Mouse (Mus musculus) intestine, embryonic 15.5 days (tissue): ENCODE measurements around the gene Tmprss12. TPM values are rescaled to one million over a fixed set of nuclear protein-coding genes. Genes with fewer than 3 reads are reported as not detected.
"Not testable (repeated sequence)": the region's sequence is repeated elsewhere in the genome, so short reads cannot be mapped to it uniquely, and the experiment has no call there.

Experiments used
- ATAC-seq: fragments of 200-750 bp; cut with Nextera tagmentation; 2 replicates; pipeline ENCODE4 v1.8.0; 2017; ENCODE audit warnings: moderate TSS enrichment, moderate library complexity
- H3K27ac ChIP-seq: fragments of 300-500 bp; sonication (generic); 2 replicates; pipeline ENCODE4 v1.5.1; 2015; ENCODE audit warnings: mild to moderate bottlenecking, inconsistent platforms
- H3K27me3 ChIP-seq: fragments of 300-500 bp; sonication (generic); replicated peaks from 2 replicates; pipeline ENCODE4 v1.6.1; 2015; ENCODE audit warnings: inconsistent platforms
- H3K36me3 ChIP-seq: fragments of 300-500 bp; sonication (generic); 2 replicates; pipeline ENCODE4 v1.6.1; 2015; ENCODE audit warnings: inconsistent platforms
- H3K4me1 ChIP-seq: fragments of 300-500 bp; sonication (generic); replicated peaks from 2 replicates; pipeline ENCODE4 v1.6.1; 2015; ENCODE audit warnings: inconsistent platforms
- H3K4me2 ChIP-seq: fragments of 300-500 bp; sonication (generic); replicated peaks from 2 replicates; pipeline ENCODE4 v1.6.1; 2015; ENCODE audit warnings: mild to moderate bottlenecking, inconsistent platforms
- H3K4me3 ChIP-seq: fragments of 300-500 bp; sonication (generic); replicated peaks from 2 replicates; pipeline ENCODE4 v1.5.1; 2015; ENCODE audit warnings: inconsistent platforms
- H3K9ac ChIP-seq: fragments of 300-500 bp; sonication (generic); 2 replicates; pipeline ENCODE4 v1.6.1; 2015; ENCODE audit warnings: inconsistent platforms
- H3K9me3 ChIP-seq: fragments of 300-500 bp; sonication (generic); 2 replicates; pipeline ENCODE4 v1.6.1; 2016; ENCODE audit warnings: inconsistent platforms
- WGBS: fragments of 180-500 bp; shearing (Covaris S2); methylation state at CpG from one replicate; pipeline ENCODE4 v1.1.7; 2015; 5-methylcytosine and 5-hydroxymethylcytosine counted together
- polyA plus RNA-seq: library from polyadenylated mRNA; unstranded; fragments of >200 nt; fragmentation: Nextera tagmentation; extraction: Ambion mirVana; gene quantifications from 2 replicates; pipeline ENCODE4 v1.2.1, GENCODE M21; 2015

The Tmprss12 gene
- polyA plus RNA-seq, 1 experiment from 2014 or later, result not detected

GRCm38 (mm10) chr15:100288980-100289379 is 8.3 kb downstream of the Tmprss12 start:
- no peak overlapping the region for H3K27ac ChIP-seq

GRCm38 (mm10) chr15:100290858-100291257 is 10.2 kb downstream of the Tmprss12 start:
- Histone ChIP-seq H3K9me3 (no peaks in the 10 kb centered on the region), H3K9ac (no peak overlapping the region), H3K27ac (no peak overlapping the region), H3K36me3 (no peaks in the 10 kb centered on the region), H3K4me1 (no peaks in the 10 kb centered on the region), H3K4me2 (no peak overlapping the region), H3K27me3 (no peaks in the 10 kb centered on the region), H3K4me3 (no peak overlapping the region)
- WGBS, result 73% methylated on average over 5 of the region's 5 CpGs
- ATAC-seq, result no peak

More at GRCm38 (mm10) chr15:100288980-100289379, 8.3 kb downstream of the Tmprss12 start:
- ATAC-seq, result no peak
- H3K4me3 ChIP-seq, result no peak overlapping the region
- no peaks in the 10 kb centered on the region for H3K27me3 ChIP-seq
- no peak overlapping the region for H3K9ac ChIP-seq
- H3K4me1 ChIP-seq, result no peaks in the 10 kb centered on the region
- no peaks in the 10 kb centered on the region for H3K9me3 ChIP-seq
- H3K4me2 ChIP-seq, result no peak overlapping the region
- WGBS, result 79% methylated on average over 6 of the region's 6 CpGs
- no peaks in the 10 kb centered on the region for H3K36me3 ChIP-seq

GRCm38 (mm10) chr15:100292326-100292725 is 11.7 kb downstream of the Tmprss12 start:
- Histone ChIP-seq H3K27ac (no peak overlapping the region), H3K4me2 (no peak overlapping the region), H3K4me3 (no peak overlapping the region), H3K4me1 (no peaks in the 10 kb centered on the region), H3K9me3 (no peaks in the 10 kb centered on the region), H3K36me3 (no peaks in the 10 kb centered on the region), H3K9ac (no peak overlapping the region), H3K27me3 (no peaks in the 10 kb centered on the region)
- no peak for ATAC-seq
- 47% methylated on average over 7 of the region's 7 CpGs for WGBS

- H3K27ac ChIP-seq, result no peak overlapping the region
- WGBS, result 88% methylated on average over 5 of the region's 5 CpGs
- no peak overlapping the region for H3K4me2 ChIP-seq
- H3K4me3 ChIP-seq, result no peak overlapping the region
- ATAC-seq, result no peak
- H3K36me3 ChIP-seq, result no peaks in the 10 kb centered on the region
- no peaks in the 10 kb centered on the region for H3K27me3 ChIP-seq
- H3K4me1 ChIP-seq, result no peaks in the 10 kb centered on the region
- no peak overlapping the region for H3K9ac ChIP-seq
- H3K9me3 ChIP-seq, result no peaks in the 10 kb centered on the region
Observed at GRCm38 (mm10) chr15:100297856-100298255, 17.2 kb downstream of the Tmprss12 start.

GRCm38 (mm10) chr15:100300499-100300898 is 19.9 kb downstream of the Tmprss12 start:
- WGBS, result 74% methylated on average over 6 of the region's 6 CpGs
- no peak overlapping the region for H3K27ac ChIP-seq
- no peaks in the 10 kb centered on the region for H3K36me3 ChIP-seq
- no peak overlapping the region for H3K4me3 ChIP-seq
- H3K9ac ChIP-seq, result no peak overlapping the region
- H3K4me1 ChIP-seq, result 0 out of 2 replicates have a peak, but pooled peaks cover 2% of the 10 kb centered on the region
- H3K27me3 ChIP-seq, result no peaks in the 10 kb centered on the region
- ATAC-seq, result no peak
- no peaks in the 10 kb centered on the region for H3K9me3 ChIP-seq
- no peak overlapping the region for H3K4me2 ChIP-seq

GRCm38 (mm10) chr15:100301556-100301955 is 20.9 kb downstream of the Tmprss12 start:
- ATAC-seq, result no peak
- 86% methylated on average over 15 of the region's 15 CpGs for WGBS
- Histone ChIP-seq H3K4me1 (0 out of 2 replicates have a peak, but pooled peaks cover 2% of the 10 kb centered on the region), H3K4me3 (no peak overlapping the region), H3K27me3 (no peaks in the 10 kb centered on the region), H3K27ac (no peak overlapping the region), H3K9ac (no peak overlapping the region), H3K36me3 (no peaks in the 10 kb centered on the region), H3K4me2 (no peak overlapping the region), H3K9me3 (no peaks in the 10 kb centered on the region)

- H3K4me3 ChIP-seq, result 0 out of 2 replicates have a peak overlapping the region, but pooled peaks have one; percentile 49
- ATAC-seq, result no peak
- H3K27me3 ChIP-seq, result no peaks in the 10 kb centered on the region
- H3K27ac ChIP-seq, result 0 out of 2 replicates have a peak overlapping the region, but pooled peaks have one; percentile 92
- WGBS, result 51% methylated on average over 8 of the region's 8 CpGs
- no peaks in the 10 kb centered on the region for H3K9me3 ChIP-seq
- H3K9ac ChIP-seq, result no peak overlapping the region
- H3K4me2 ChIP-seq, result peak overlapping the region; percentile 84
- 0 out of 2 replicates have a peak, but pooled peaks cover 2% of the 10 kb centered on the region for H3K4me1 ChIP-seq
- H3K36me3 ChIP-seq, result no peaks in the 10 kb centered on the region
Observed at GRCm38 (mm10) chr15:100303428-100304018, 22.9 kb downstream of the Tmprss12 start.

GRCm38 (mm10) chr15:100304019-100304991 is 23.7 kb downstream of the Tmprss12 start, which contains the start of gene Mettl7a1:
Gene Mettl7a1 (plus strand): TSS chr15:100304140.
- WGBS, result 3% methylated on average over 21 of the region's 30 CpGs
- H3K9me3 ChIP-seq, result no peaks in the 10 kb centered on the region
- ATAC-seq, result peak; percentile 84
- peak within 1 kb of the TSS; percentile 92 for H3K27ac ChIP-seq
- peak within 1 kb of the TSS; percentile 62 for H3K9ac ChIP-seq
- peak within 1 kb of the TSS; percentile 49 for H3K4me3 ChIP-seq
- no peaks in the 10 kb centered on the region for H3K27me3 ChIP-seq
- H3K36me3 ChIP-seq, result no peaks in the 10 kb centered on the region
- peak within 1 kb of the TSS; percentile 84 for H3K4me2 ChIP-seq
- 0 out of 2 replicates have a peak, but pooled peaks cover 2% of the 10 kb centered on the region for H3K4me1 ChIP-seq

GRCm38 (mm10) chr15:100306201-100306600 is 25.6 kb downstream of the Tmprss12 start:
- 76% methylated on average over 2 of the region's 2 CpGs for WGBS
- no peak overlapping the region for H3K4me2 ChIP-seq

GRCm38 (mm10) chr15:100307438-100308096 is 26.9 kb downstream of the Tmprss12 start:
- H3K27me3 ChIP-seq, H3K4me3 ChIP-seq, H3K9me3 ChIP-seq, H3K36me3 ChIP-seq, H3K4me2 ChIP-seq, H3K9ac ChIP-seq, H3K27ac ChIP-seq, H3K4me1 ChIP-seq: not testable (repeated sequence)
- ATAC-seq, result peak; percentile 56; the same call in 1 of the 2 replicates
- 34% methylated on average over 10 of the region's 11 CpGs for WGBS

More at GRCm38 (mm10) chr15:100306201-100306600, 25.6 kb downstream of the Tmprss12 start:
- ATAC-seq, result no peak
- Histone ChIP-seq H3K36me3 (no peaks in the 10 kb centered on the region), H3K9me3 (no peaks in the 10 kb centered on the region), H3K27me3 (no peaks in the 10 kb centered on the region), H3K27ac (no peak overlapping the region), H3K4me1 (0 out of 2 replicates have a peak, but pooled peaks cover 2% of the 10 kb centered on the region), H3K9ac (no peak overlapping the region), H3K4me3 (no peak overlapping the region)

GRCm38 (mm10) chr15:100312346-100312745 is 31.7 kb downstream of the Tmprss12 start:
- no peak overlapping the region for H3K9ac ChIP-seq
- ATAC-seq, result no peak
- no peak overlapping the region for H3K27ac ChIP-seq
- H3K27me3 ChIP-seq, result no peaks in the 10 kb centered on the region
- H3K4me2 ChIP-seq, result no peak overlapping the region
- H3K9me3 ChIP-seq, result no peaks in the 10 kb centered on the region
- H3K36me3 ChIP-seq, result no peaks in the 10 kb centered on the region
- H3K4me3 ChIP-seq, result no peak overlapping the region
- H3K4me1 ChIP-seq, result no peaks in the 10 kb centered on the region
- 49% methylated on average over 2 of the region's 2 CpGs for WGBS
